Mouse (Mus musculus): ENCODE data around the gene Gemin5.

Gene Gemin5

DNA sequence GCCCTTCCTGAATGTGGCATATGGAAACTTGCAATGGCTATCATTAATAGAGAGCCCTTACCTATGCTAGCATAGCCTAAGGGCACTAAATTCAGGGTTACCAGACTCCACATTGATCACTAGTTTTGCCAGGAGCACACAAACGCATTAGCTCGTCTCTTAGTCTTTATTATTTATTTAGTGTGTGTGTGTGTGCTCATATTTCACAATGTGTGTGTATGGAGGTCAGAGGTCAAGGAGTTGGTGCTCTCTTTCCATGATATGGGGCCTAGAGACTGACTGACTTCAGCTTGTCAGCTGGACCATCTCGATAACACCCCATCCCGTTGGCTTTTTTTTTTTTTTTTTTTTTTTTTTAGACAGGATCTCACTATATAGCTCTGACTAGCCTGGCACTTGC, 1.3 kb upstream of the Gemin5 start:
- DNase-seq: no peak

DNA sequence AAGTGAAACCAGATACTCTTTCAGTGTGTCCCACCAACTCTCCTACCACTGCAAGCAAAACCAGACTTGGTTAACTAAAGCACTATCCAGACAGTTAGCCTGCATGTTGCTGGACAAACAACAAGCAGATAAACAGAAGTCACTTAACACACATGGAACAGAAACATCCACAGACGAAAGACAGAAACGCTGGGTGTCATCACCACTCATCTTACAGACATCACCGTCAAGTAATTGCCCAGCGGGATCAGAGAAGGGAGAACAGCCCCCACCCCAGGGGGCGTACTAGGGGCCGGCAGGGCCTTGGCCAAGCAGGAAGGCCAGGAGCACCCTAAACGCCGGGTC, 545 bp downstream of the Gemin5 start:
- no peak for DNase-seq

DNA sequence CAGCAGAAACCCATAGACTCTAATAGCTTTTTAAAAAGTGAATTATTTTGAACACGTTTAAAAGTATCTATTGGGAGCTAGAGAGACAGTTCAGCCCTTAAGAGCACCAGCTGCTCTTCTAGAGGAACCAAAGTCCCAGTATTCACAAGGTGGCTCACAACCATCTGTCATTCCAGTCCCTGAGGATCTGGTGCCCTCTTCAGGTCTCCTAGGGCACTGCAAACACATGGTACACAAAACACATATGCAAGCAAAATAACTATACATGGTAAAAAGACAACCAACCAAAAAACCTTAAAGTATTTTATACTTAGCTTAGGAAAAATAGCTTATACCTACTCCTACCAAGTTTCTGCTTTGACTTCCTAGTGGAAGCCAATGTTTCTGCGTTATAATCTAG, 3.3 kb downstream of the Gemin5 start:
- no peak for DNase-seq

DNA sequence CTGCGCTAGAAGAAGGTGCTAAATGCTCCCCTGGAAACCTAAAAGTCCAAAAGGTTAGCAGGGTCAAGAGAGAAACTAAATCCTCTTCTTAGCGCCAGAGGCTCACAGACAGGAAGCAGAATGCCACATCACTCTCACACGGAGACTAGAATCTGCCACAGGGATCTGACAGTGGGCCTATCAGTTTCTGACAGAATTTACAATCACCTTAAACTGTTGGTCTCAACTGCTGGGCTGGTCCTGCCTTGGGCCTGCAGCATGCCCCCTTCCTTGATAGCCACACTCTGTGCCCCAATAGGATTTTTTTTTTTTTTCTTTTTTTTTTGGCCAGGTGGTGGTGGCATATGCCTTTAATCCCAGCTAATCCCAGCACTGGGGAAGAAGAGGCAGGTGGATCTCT, 11.5 kb downstream of the Gemin5 start:
- DNase-seq: no peak

DNA sequence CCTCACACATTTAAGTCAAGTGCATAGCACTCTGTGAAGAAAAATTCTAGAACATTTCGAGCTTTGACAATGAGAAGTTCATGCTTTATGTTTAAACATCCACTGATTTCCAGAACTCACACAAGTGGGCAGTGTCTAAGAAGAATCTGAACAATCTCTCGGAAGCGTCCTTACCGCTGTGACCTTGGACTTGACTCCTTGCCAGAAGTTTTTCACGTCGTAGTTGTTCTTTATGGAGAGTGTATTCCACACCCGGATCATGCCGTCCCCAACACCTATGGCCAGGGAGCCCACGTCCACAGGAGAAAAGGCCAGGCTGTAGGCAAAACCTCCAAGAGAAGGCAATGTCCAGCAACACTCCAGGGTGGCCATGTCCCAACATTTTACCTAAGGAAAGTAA, 12.9 kb downstream of the Gemin5 start:
- DNase-seq: no peak

DNA sequence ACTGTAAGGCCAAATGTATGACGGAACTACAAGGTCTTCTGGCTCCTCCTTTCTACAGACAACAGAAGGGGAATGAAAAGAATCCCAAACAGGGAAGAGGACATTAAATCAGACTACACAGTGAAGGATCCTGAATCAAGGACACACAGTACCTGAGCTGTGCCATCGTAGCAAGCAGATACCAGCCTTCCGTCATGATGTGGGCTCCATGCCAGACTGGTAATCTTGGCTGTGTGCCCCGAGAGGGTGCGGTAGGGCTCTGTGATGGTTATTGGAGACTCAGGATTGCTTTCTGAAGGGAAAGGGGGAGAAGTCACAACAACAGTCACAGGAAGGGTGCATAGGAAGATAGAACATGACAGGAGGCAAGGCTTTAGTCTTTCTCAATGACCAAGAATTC, 22.1 kb downstream of the Gemin5 start:
- no peak for DNase-seq

DNA sequence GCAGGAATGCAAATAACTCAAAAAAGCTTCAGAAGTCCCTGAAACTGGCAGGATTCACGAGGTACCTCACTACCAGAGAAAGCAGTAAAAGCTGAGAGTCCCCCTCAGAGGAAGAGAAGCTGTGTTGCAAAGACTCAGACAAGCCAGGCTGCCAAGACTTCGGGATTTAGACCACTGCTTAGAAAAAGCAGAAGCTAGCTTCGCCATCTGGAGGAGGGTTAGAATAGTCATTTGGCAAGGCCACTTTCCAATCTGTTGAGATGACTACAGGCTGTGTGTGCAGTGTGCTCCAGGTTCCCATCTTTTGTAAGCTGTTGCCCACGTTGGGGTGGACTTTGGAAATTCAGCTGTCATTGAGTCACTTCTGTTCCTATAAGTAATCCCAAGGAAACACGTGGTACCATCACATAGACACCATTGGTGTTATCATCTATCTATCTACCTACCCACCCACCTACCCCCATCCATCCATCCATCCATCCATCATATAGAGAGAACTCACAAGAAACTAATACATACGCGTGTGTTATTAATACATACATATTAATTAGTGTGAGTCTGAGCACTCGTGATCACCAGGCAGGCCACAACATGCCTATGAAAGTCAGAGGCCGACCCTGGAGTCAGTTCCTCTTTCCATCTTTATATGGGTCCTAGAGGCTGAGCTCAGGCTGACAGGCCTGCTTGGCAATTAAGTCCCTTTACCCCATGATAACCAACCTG, 24.5 kb downstream of the Gemin5 start:
- DNase-seq: no peak

DNA sequence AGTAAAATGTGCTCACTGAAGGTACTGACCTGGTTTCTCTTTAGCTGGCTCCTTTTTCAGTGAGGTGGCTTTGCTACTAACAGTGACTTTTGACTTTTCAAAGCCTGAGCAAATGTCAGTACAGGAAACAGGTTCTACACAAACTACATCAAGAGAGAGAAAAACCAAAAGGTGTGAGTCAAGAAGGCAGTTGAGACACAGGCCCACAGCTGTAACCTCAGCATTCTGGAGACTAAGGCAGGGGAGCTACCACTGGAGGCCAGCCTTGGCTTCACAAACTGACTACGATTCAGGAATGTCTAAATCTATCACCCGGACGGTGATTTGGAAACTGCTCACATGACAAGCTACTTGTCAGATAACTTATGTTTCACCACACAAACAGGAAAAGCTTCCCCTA, 28.9 kb downstream of the Gemin5 start:
- DNase-seq: no peak

DNA sequence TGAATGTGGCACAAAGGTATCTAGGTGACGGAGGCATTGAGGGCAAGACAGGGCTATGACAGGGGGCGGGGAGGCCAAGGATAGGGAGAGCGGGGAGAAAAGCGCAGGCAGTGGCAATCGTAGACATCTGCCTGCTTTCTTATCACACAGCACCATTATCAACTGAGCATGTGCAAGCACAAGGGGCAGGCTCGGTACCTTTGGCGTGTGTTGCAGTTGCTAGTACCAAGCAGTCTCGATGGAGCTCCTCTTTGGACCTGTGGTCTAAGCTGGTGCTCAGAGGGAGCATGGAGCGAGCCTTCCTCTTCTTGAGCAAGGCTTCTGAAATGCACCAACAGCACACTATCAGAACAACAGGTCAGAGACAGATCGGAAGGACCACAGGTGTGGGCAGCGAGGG, 29.5 kb downstream of the Gemin5 start:
- no peak for DNase-seq

DNA sequence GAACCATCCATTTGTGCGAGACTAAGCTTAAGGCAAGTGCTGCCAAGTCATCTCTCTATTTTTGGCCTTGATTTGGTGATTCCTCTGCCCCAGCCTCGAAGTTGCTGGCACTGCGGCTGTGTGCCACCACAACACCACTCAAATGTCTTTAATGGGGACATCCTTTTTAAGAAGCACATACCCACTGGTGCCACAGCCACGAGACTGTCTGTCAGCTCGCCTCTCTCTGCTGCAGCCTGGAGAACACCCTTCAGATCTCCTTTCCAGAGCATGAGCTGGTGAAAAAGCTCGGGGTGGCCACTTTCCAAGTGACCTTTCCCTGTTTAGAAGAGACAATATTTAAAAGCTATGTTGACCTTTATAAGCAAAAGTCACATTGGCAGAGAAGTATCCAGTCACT, 31.7 kb downstream of the Gemin5 start:
- no peak for DNase-seq

DNA sequence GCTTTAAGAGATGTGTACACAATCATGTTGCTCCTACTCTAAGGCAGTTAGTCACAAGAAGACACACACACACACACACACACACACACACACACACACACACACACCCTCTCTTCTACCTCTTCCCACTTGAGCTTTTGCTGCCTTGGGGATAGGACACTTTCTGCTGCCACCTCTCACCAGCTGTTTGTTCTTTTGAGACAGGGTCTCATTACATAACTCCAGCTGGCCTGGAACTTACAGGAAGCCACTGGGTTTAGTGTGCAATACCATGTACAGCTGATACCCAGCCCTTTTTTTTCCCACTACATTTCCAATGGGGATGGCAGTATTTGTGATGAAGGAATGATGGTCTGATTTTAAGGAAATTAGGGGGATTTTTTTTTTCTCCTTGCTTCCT, 33.0 kb downstream of the Gemin5 start:
- no peak for DNase-seq

DNA sequence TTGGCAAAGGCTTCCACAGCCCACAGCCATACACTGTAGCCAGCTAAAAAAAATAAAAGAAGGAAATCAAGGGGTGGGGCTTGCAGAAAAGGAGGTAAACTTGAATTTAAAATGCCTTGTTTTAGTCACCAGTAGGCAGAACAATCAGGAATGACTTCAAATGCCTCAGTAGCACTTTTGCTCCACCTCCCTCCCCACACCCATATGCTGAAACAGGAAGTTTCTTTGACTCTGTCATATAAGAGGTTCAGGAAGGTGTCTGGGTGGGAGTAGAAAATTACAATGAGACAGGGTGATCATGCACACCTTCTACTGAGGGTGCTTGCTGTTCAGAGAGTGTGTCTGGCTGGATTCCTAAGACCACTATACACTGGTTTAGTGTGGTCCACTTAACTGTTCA, 33.5 kb downstream of the Gemin5 start:
- DNase-seq: no peak

DNA sequence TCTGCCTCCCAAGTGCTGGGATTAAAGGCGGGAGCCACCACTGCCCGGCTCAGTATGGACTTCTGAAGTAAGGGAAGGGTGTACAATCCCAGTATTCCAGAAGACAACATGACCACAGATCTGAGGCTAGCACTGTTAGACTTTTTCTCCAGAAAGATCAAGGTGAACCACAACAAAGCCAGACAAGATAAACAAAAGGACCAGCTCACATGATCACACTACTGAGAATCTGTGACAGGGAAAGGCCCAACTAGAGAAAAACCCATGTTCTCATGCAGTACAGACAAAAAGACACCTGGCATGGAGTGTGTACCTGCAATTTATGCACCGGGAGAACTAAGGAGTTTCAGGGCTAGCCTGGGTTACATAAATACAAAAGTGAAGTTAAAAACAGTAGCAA, 36.3 kb downstream of the Gemin5 start:
- no peak for DNase-seq

DNA sequence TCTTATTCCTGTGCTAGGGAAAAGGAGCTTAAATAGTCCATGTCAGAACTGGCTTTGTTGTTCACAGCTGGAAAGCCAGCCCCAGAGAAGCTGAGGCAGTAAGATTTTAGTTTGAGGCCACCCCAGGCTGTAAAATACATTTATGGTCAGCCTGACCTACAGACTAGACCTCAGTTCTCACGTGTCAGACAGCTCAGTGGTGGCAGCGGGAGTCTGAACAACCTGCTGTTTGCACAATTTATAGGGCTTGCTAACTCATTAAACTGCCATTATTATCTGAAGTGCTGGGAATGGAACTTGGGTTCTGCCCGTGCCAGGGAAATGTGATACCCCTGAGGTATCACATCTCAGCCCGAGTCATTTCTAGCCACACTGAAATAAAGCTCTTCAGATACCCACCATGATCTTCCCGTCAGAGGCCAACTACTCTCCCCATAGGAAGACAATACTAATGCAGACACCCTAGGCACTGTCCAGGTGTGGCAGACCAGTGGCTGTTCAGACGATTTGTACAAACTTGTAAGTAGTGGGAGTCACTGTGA, 39.0 kb downstream of the Gemin5 start:
- DNase-seq: no peak

DNA sequence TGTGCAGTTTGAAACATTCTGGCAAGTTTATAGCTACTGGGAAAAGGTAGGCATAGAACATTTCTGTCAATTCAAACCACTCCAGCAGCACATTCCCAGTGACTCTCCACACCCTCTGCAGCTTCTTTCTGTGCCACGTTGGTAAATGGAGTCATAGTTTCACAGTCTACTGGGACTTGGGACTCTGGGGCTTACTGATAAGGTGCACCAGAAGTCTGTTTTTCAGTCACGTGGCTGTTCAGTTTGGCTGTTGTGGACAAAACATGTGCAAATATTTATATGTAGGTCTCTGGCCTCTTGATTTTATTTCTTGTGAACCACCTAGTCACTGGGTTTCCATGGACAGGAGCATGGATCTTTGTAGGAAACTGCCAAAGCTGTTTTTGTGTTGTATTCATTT, 40.8 kb downstream of the Gemin5 start:
- no peak for DNase-seq

DNA sequence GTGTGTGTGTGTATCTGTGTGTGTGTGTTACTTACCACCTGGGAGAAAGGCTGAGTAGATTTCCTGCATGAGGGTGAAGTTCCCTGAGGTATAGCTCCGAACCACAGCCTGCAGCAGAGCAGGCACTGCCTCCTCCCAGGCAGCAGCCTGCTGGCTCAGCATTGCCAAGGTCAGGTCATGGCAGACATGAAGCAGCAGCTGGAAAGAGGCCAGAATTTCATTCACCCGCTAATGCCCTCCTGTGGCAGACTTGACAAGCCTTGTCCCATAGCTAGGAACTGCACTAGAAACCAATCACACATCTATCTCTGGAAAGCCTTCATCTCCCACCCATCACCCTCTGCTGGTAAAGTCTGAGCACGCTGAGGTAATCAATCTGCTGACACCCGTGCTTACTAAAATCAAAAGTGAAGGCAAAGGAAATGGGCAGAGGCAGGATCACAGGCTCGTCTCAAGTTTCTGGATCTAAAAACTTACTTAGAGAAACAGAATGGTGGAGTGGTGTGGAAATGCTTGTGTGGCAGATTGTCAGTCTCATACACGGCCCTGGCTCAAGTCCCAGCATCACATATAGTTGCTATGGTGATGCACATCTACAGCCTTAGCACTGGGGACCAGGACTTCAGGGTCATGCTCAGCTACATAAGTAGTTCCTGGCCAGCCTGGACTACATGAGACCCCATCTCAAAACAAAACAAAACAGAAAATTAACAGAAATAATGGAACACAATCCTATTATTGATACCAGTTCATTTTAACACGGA, 41.8 kb downstream of the Gemin5 start:
- DNase-seq: peak; percentile 48

DNA sequence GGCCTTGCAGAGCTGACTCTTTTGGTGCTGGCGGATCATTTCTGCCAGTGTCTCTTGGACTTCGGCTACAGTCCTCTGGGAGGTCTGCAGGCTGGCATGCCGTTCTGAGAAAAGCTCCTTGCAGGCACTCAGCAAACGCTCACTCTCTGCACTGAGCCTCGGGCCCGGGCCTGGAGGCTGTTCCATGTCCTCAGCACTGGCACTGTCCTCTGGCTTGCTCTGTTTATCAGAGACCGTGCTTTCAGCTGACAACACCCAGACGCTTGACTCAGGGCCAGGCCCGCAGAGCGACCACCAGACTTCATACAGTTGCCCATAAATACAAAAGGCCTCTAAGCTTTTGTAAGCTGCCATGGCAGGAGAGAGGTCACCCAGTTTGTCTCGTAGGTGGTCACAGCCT, 43.3 kb downstream of the Gemin5 start:
- DNase-seq: no peak

DNA sequence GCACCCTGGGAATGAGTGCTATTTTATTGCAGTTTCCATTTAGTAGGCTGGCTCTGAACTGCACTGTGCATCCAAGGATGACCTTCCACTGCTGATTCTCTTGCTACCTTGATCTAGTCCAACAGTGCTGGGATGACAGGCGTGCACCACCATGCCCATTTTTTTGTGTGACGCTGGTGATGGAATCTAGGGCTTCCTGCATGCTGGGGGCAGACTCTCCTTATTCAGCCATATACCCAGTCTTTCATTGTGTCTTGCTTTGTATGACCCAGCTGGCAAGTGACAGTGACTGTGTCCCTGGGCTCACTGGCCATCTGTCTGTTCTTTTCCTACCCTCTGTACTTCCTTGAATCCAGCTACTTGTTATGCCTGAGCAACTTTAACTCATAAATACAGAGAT, 44.6 kb downstream of the Gemin5 start:
- no peak for DNase-seq

DNA sequence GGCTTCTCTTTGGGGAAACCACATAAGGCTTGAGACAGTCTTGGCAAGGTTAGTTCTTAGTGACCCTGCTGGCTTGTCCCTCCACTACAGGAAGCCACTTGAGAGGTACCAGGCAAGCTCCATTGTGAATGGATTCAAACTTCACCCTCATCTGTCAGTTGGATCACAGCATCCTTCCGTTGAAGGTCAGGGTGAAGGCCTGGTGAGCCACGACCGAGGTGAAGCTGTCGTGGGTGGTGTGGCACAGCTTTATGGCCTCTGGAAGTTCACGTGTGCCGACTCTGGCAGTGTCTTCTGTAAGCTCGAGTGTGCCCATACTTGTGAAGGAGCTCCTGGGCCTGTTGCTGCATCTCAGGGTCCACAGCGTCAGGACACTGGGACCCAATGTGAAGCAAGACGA, 47.0 kb downstream of the Gemin5 start:
- DNase-seq: no peak

DNA sequence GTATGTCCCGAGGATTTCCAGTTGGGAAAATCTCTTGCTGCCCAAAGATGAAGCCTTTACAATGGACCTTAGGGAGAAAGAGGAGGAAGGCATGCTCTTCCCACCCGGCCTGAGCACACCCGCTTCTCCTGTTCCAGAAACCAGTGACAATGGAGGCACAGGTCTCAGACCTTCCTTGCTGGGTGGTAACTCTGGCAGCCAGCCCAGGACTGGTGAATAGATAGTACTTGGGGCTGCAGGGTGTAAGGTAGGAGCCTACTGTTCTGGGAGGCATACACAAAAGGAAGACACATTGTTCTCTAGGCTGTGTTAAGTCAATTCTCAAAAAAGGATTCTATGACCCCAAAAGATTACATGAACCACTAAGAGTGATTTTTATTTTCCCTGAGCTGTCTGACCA, 47.7 kb downstream of the Gemin5 start:
- no peak for DNase-seq

DNA sequence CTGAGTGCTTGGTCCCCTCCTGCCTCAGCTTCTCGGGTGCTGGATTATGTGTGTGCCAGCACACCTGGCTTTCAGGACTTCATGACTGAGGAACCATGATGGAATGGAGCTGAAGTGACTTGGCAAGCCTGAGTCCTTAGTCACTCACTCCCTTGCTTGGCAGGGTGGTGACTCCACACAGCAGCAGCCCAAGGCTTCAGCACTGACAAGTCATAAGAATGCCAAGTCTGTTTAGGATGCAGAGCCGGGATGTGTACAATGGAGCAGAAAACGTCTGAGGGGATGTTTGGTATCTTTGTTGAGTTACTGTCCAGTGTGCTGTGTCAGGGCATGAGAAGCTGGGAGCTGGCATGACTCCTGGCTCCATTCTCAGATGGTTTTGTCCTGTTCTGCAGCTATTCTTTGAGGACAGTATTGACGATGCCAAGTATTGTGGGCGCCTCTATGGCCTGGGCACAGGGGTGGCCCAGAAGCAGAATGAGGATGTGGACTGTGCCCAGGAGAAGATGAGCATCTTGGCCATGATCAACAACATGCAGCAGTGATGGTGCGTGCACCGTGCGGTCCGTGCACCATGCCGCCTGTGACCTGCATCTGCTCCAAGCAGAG, 51.2 kb downstream of the Gemin5 start:
- no peak for DNase-seq

DNA sequence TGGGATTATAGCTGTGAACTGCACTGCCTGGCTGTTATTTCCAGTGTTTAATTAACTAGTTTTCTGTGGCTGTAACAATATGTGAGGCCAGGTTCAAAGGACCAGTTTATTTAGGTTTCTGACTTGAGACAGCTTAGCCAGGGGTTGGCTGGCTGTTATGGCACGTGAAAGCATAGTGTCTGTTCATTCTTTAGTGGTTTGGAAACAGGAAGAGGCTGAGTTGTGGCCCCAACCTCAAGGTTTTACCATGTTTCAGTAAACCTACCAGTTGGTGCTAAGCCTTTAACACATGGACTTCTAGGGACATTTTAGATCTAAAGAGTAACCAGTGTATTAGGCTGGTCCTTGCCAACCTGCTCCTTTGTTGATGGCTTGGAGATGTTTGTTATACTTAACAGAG, 51.8 kb downstream of the Gemin5 start:
- no peak for DNase-seq

DNA sequence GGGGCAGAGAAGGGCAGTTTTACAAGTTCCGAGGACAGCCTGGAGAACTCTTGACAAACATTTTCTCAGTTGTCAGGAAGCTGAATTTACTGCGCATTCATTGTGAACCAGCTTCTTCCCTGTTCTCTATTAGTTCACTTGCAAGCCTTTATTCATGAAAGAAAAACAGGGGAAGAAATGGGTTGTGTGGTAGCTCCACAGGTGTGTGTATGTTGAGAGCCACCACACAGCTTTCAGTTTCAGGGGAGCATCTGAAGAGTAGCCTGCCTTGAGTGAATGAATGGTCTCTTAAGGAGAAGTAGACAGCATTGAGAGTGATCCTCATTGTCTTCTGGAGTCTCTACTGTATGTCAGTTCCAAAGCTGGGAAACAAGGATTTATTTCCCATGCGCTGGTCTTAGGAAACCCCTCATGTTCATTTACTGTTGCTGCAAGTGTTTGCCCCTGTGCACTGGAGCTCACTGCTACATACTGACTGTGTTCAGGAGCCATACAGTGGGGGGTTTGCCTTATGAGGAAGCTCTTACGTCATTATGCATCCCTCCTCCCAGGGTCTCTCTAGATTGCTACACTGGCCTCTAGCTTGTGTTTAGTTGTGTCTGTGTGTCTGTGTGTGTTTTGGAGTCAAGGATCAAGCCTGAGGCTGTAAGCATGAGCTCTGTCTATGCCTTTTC, 60.5 kb downstream of the Gemin5 start:
- DNase-seq: no peak

DNA sequence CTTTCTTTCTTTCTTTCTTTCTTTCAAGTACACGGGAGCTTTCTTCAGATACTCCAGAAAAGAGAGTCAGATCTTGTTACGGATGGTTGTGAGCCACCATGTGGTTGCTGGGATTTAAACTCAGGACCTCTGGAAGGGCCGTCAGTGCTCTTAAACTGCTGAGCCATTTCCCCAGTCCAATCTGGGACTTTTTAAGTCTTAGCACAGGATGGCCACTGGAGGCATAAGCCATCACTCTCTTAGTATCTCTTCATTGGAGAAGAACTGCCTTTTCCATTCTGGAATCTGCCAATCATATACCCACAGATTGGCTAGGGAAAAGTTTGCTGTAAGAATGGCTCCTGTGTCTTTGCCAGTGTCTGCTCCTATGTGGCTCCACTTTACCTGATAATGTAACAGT, 61.3 kb downstream of the Gemin5 start:
- no peak for DNase-seq
